Mouse (Mus musculus): ENCODE measurements around the gene Rere. TPM values are rescaled to one million over a fixed set of nuclear protein-coding genes. Genes with fewer than 3 reads are reported as not detected.

Rere gene
- total RNA-seq, 2 experiments from 2014 or later, result 84.7 to 103 TPM

DNA sequence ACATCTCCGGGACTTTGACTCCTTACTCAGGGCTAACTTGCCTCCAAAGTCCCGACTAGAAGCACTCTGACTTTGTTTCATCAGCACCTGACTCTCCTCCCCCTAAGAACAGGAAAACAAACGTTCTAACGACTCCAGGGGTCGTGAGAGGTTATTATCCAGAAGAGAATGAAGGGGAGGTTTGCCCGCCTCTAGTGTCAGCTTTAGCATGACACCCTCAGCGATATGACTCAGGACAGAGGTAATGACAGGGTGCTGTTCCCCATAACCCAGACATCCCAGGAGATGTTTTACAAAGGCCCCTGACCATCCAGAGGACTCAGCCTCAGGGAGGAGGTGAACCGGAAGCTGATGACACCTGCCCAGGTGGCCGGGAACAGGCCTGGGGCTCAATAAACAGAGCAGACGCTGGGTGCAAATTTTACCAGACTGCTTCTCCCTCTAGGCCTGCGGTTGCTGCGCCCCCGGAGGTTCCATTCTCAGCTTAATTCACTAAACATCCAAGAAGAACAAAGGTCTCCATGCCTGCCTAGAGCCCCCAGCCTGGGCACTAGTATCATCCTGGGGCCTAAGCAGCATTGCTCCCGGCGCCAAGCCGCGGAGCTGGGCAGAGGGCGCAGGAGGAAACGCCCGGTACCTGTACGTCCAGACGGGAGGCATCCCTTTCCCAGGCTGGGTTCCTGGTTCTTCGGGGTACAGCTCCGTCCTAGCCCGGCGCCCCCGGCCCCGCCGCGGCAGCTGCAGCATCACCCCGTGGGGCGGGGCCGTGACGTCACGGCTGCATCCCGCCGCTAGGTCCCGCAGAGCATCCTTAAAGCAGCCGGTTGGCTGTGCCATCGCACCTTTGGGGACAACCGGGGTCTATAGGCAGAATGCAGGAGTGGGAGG, 370.2 kb downstream of the Rere start, which contains the start of gene Slc45a1:
TSS of gene Slc45a1 (minus strand) at position 785 of the 888 bp plus-strand sequence.
- DNase-seq (ENCODE audit: low spot score in 2 of 2), result peak; percentile 60 to 66
- intact Hi-C loops (cut with DNase I), result no loop called here

DNA sequence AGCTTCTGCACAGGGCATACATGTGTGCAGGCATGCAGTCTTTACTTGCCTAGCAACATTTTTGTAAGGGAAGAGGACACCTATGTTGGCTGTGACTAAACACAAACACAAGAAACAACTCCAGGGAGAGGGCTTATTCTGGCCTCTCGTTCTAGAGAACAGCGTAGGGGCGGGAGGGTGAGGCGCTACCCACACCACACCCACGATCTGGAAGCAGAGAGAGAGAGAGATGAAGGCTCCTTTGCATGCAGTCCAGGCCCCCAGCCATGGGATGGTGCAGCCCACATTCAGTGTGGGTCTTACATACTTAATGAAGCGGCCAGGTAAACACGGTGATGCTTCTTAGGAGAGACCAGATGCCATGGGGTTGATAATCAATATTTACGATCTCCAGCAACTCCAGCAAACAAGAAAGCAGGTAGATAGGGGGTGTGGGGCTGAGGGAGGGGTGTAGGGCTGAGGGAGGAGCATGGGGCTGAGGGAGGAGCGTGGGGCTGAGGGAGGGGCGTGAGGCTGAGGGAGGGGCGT, 371.7 kb downstream of the Rere start:
- intact Hi-C loops (cut with DNase I), result no loop called here
- DNase-seq (ENCODE audit: low spot score in 2 of 2), result no peak

DNA sequence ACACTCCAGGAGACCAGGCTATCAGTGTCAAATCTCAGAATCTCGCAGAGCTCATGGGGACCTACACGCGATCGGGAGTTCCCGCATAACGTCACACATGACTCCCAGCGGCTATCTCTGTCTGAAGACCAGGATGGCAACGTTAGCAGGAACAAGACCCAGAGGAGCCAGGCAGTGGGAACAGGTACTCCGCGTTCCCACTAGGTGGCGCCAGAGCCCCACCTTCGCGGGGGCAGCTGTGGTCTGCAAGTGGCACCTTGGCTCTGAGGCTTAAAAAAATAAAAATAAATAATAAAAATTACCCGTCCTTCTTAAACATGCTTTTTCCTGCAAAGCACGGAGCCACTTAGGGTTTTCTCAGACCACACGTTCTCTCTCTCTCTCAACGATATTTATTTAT, 374.5 kb downstream of the Rere start:
- DNase-seq (ENCODE audit: low spot score in 2 of 2), result peak; percentile 82 to 88
- intact Hi-C loops (cut with DNase I), result loop anchor here (1.0 to 2.0 kb wide), 3 partner anchors 199 to 309 kb away; no protein-coding TSS in a partner anchor

DNA sequence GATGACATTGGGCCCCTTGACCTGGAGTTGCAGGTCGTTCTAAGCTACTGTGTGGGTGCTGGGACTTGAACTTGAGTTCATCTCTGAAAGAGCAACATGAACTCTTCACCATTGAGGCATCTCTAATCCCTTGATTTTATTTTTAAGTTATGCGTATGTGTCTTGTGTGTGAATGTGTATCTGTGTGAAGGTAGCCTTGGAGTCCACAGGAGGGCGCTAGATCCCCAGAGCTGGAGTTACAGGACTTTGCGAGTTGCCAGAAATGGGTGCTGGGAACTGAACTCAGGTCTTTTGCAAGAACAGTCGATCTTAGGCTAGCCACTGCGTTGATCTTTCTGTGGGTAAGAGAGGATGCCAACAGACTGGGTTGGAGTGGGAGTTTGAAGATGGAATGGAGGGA, 375.1 kb downstream of the Rere start:
- DNase-seq (ENCODE audit: low spot score in 2 of 2), result no peak
- intact Hi-C loops (cut with DNase I), result loop anchor here (1.0 to 2.0 kb wide), 2 partner anchors 198 to 245 kb away; no protein-coding TSS in a partner anchor

DNA sequence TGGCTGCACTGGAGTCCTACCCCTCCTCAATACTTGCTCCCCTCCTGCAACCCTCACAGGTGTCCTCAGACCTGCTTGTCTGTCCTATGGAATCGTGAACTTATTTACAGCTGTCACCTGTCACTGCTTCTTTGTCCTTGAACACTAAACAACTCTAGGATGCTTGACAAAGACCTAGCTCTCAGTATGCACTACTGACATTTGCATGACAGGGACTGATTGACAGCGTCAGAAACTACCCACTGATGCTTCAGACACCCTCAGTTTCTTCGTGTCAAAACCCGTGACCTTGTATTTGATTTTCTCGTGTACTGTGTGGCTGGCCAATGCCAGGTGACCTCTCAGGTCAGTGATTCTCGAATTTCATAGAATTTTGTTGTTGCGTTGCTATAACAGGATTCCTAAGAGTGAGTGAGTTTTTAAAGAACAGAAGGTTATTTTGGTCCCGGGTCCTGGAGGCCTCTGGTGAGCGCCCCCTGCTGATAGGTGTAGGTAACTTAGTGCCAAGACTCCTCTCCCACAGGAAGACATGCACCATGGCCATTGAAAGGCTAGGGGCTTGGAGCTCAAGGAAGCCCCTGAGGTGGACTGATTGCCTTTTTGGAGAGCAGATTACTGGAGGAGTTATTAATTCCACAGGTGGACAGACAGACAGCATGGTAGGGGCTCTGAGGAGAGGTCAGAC, 378.6 kb downstream of the Rere start:
- intact Hi-C loops (cut with DNase I), result no loop called here
- DNase-seq (ENCODE audit: low spot score in 2 of 2), result no peak

DNA sequence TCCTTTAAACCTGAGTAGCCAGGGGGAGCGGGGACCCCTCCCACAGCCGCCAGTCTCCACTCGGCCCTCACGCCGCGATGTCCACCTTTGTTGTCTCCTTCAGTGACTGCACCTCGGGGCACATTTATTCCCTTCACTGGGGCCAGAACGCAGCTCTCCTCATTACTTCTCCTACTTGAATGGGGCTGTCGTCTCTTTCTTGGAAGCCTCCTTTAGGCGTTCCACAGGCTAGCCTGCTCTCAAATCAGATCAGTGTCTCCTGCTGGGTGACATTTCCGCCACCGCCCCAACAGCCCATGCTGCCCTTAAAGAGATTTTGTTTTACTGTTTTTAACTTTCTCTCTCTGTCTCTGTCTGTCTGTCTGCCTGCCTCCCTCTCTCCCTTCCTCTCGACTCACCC, 380.4 kb downstream of the Rere start:
- no peak for DNase-seq (ENCODE audit: low spot score in 2 of 2)

DNA sequence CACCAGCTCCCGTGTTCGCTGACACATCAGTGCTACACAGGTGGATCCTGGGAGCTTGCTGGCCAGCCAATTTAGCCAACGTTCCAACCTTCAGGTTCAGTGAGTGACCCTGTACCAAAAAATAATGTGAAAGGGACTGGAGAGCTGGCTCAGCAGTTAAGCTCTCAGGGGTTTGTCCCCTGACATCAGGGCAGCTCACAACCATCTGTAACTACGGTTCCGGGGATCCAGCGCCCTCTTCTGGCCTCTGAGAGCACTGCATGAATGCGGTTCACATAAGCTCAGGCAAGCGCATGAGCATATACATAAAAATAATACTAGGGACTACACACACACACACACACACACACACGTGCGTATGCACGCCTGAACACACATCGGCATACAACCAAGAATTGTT, 381.7 kb downstream of the Rere start:
- intact Hi-C loops (cut with DNase I), result no loop called here
- DNase-seq (ENCODE audit: low spot score in 2 of 2), result no peak

More for the DNA sequence above, 380.4 kb downstream of the Rere start:
- intact Hi-C loops (cut with DNase I), result no loop called here

DNA sequence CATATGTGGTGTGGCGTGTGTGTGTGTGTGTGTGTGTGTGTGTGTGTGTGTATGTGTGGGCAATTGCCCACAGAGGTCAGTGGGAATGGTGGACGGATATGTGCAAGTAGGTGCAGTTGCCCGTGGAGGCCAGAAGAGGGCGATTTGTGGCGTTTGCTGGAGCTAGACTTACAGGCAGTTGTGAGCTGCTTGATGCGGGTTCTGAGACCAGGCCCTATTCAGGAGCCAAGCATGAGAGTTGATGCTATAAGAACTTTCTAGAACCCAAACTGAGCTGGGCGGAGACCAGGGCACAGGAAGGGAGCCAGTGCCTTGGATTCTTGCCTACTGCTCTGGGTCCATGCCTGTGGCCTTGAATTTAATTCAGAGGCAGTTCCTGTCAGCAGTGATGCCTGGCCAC, 383.3 kb downstream of the Rere start:
- intact Hi-C loops (cut with DNase I), result no loop called here

DNA sequence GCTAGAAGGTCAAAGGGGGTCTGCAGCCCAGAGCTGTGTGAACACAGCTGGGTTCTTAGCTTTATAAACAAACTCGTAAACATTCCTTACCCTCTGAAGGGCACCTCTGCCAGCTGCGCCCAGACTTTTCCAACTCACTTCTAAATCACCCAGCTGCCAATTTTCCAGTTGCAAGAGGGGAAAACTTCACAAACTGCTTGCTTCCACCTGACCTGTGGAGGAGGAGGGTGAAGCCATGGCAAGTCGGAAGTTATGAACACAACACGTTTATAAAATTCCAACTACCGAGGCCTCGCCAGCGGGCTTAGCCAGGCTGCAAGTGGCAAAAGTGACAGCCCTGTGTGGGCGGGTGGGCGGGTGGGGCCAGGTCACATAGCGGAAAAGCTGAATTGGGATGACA, 384.4 kb downstream of the Rere start:
- no peak for DNase-seq (ENCODE audit: low spot score in 2 of 2)
- intact Hi-C loops (cut with DNase I), result no loop called here

More for the DNA sequence above, 383.3 kb downstream of the Rere start:
- no peak for DNase-seq (ENCODE audit: low spot score in 2 of 2)

Other genes starting within 250 kb of the Rere start
- gene Gpr157, start 194.3 kb upstream of the Rere start, total RNA-seq (2021), result 1 to 10 TPM; 1.1 to 1.4 TPM
- 1 to 10 TPM; 4.9 to 6.3 TPM for gene Slc2a5, start 162.4 kb upstream of the Rere start, total RNA-seq (2021)
- not detected for gene Slc2a7, start 132.7 kb upstream of the Rere start, total RNA-seq (2021)
- not detected for gene Car6, start 80.3 kb upstream of the Rere start, total RNA-seq (2021)
- gene Eno1, start 44.9 kb upstream of the Rere start, total RNA-seq (2021), result 100 to 1,000 TPM; 424 to 432 TPM